Mouse (Mus musculus) gastrocnemius, postnatal 36 days (tissue): ENCODE data around the gene Insr. TPM values are rescaled to one million over a fixed set of nuclear protein-coding genes. Genes with fewer than 3 reads are reported as not detected.
"Not testable (repeated sequence)": the region's sequence is repeated elsewhere in the genome, so short reads cannot be mapped to it uniquely, and the experiment has no call there.

ENCODE experiments used
- DNase-seq, 2 experiments: peaks; one replicate each; pipeline ENCODE4 v3.0.0; 2022
- intact Hi-C: fragments of 180-260 bp; cut with DNase I; formaldehyde crosslinking; loops from one replicate; pipeline ENCODE4 v1.15.1; 2025
- microRNA-seq, 2 experiments: library from miRNA; unstranded; fragments of <30 nt; microRNA quantifications; one replicate each; pipeline ENCODE4 v1.2.0; 2021
- total RNA-seq, 2 experiments: library from RNA; stranded (reverse); gene quantifications; 2 replicates each; pipeline ENCODE4 v1.2.3; 2021

Insr gene
- total RNA-seq, 2 experiments from 2014 or later, result 49.0 to 62.6 TPM

DNA sequence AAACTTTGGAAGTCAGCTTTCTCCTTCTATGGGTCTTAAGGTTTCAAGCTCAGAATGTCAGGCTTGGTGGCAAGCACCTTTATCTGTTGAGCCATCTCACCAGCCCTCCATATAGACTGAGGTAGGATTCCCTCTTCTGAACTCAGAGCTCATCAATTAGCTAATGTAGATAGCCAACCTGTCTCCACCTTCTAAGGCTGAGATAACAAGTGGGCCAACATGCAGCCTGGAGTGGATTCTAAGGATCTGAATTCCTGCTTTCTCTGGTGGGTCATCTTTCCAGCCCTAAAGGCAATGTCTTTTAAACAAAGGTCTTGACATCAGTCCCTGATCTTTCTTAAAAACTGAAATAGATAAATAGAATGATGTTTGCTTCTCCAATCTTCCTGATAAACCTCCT lies 70.7 kb downstream of the Insr start:
- DNase-seq, result no peak
- intact Hi-C loops, result no loop called here

DNA sequence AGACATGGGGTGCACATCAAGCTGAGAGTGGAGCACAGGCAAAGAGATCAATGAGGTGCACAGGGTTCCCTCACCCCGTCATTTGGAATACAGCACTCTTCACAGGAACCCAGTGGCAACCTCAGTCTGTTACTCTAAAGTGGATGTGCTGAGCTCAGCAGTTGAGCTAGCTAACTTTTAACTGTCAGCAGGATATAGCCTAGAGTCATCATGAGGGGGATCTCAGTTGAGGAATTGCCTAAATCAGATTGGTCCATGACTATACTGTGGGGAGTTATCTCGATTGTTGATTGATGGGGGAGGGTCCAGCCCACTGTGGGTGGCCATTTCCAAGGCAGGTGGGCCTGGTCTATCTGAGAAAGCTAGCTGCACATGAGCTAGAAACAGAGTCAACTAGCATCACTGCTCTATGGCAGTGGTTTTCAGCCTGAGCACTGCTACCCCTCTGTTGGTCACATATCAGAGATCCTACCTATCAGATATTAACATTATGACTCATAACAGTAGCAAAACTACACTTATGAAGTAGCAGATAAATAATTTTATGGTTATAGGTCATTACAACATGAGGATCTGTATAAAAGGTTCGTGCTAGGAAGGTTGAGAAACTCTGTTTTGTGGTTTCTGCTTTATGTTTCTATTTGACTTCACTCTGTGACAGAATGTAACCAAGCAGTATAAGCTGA lies 74.5 kb downstream of the Insr start:
- intact Hi-C loops, result no loop called here
- no peak for DNase-seq

DNA sequence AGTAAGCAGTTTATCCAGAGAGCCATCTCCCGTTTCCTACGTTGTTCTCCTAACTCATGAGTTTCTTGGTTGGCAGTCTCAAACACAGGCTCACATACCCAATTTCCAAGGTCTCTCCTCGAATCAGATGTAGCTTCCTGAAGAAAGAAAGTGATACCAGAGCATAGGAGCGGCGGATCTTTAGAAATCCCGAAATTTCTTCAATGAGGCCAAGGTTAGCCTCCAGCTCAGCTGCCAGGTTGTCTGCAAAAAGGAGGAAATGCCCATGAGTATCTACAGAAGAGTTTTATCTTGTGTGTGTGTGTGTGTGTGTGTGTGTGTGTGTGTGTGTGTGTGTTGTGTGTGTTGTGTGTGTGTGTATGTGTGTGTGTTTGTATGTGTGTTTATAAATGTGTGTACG lies 76.6 kb downstream of the Insr start:
- intact Hi-C loops, result no loop called here
- no peak for DNase-seq

DNA sequence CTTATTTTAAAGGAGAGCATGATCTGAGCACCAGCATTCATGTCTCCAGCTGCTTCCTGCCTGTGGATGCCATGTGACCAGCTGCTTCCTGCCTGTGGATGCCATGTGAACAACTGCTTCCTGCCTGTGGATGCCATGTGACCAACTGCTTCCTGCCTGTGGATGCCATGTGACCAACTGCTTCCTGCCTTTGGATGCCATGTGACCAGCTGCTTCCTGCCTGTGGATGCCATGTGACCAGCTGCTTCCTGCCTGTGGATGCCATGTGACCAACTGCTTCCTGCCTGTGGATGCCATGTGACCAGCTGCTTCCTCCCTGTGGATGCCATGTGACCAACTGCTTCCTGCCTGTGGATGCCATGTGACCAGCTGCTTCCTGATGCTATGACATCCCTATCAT lies 85.1 kb downstream of the Insr start:
- DNase-seq, intact Hi-C loops: not testable (repeated sequence)

DNA sequence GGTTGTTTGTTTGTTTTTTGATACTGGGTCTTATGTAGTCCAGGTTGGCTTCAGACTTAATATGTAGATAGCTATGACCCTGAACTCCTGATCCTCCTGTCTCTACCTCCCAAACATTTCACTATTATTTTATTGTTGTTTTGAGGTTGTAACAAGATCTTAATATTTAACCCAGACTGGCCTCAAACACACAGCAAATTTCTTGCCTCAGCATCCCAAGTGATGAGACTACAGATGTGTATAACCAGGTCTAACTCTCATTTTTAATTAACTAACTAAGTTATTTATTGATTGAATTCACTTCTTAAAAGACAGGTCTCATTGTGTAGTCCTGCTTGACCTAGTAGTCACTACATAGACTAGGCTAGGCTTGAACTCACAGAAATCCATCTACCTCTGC lies 88.4 kb downstream of the Insr start:
- intact Hi-C loops, result no loop called here
- DNase-seq, result no peak

DNA sequence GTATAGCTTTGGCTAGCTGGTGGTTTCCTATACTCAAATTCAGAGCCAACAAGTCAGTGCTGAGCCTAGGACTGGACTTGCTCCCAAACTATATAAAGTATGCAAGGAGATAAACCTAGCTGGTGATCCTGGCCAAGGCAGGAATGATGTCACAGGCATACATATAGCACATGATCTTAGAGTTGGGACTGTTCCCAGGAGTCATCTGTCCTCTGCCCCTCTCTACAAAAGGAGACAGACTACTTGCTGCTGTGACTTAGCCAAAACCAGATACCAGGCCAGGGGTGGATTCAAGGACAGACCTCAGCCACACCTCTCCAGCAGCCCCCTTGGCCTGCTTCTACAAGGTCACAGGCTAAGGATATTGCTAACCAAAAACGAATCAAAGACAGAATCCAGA lies 92.0 kb downstream of the Insr start:
- intact Hi-C loops, result loop anchor here (2.0 kb wide), 1 partner anchor 91 kb away; the partner anchor contains the start of gene Insr
- DNase-seq, result peak in 1 of 2 experiments; percentile 12

DNA sequence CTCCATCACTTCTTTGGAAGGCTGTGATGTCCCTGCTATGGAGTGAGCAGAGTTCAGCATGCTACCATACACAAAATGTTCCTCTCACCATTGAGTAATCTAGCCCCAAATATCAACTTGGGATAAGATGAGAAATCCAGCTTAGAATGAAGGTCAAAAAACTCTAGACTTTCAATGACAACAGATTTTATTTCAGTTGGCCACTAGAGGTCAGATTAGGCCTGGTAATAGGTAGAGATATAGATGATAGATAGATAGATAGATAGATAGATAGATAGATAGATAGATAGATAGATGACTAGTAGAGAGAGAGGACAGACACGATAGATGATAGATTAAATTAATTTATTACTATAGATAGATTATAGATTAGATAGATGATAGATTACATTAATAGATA lies 99.5 kb downstream of the Insr start:
- intact Hi-C loops, result loop anchor here (10.0 kb wide), 1 partner anchor 155 kb away; no protein-coding TSS in a partner anchor
- no peak for DNase-seq

DNA sequence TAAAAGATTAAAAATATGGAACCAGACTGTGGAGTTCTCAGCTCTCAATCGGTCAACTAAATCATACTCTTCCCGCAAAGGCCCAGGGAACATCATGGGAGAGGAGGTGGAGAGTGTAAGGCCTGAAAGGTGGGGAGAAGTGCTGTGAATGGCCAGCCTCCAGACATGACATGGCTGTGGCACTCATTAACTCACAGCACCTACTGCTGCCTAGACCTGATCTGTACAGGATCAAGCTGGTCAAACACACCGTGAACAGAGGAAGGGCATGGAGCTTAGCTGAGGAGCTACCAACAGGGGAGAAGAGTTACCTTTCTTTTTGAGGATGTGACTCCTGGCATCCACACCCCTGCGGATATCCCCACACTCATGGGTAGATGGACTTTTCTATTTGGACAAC lies 102.0 kb downstream of the Insr start:
- DNase-seq, result no peak
- intact Hi-C loops, result loop anchor here (10.0 kb wide), 1 partner anchor 157 kb away; no protein-coding TSS in a partner anchor

DNA sequence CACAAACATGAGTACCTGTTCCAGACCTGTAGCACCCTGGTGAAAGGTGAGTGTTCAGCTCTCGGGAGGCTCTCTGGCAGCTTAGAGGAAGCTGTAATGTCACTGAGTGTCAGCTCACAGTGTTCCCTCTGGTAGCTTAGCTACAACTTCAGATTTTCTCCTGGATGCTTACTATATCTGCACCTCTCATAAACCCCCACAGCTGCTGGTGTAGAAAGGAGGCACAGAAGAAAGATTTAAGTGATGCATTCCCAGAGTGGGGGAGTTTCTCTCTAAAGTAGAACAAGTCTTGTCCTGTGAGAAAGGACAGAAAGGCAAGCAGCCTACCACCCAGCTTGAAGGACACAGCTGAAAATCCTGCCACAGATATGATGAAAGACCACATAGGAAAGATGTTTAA lies 107.2 kb downstream of the Insr start:
- no peak for DNase-seq
- intact Hi-C loops, result loop anchor here (10.0 kb wide), 1 partner anchor 163 kb away; no protein-coding TSS in a partner anchor

DNA sequence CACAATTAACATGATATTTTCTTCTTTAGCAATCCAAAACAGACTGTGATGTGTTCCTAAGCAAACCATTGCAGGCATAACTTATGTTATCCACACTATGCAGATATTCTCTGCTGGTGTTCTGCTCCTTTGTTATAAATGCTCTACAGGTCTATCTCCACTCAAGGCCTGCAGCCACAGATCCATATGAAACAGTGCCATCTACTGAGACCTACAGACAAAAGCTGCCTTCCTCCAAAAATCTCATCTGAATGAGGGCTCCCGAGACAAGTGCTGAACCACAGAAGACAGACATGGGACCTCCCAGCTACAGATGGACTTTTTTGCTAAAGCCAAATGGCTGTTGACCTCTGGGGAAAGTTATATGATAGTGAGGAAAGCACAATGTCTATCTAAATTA lies 132.9 kb downstream of the Insr start:
- intact Hi-C loops, result no loop called here

DNA sequence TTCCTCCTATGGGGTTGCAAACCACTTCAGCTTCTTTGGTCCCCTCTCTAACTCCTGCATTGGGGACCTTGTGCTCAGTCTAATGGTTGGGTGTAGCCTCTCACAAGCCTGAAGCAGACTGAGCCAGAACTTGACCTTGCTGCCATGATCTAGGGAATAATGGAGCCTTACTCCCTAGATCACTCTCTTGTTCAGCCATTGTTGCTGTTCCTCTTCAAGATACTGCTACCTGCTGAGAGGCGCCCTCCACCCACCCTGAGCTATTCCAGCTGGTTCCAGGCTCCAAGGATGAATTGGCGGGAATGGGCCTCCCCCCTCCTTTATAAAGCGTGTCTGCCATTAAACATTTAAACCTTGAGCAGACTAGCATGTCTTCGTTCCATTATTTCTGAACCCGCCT lies 179.0 kb downstream of the Insr start:
- intact Hi-C loops, DNase-seq: not testable (repeated sequence)

More for the DNA sequence above, 132.9 kb downstream of the Insr start:
- no peak for DNase-seq

Small RNAs within 50 kb of the gene (microRNA-seq; reads per million reads assigned to microRNA genes)
- 0 reads per million in 2 experiments for gene Gm25775

Other genes with a start within 250 kb of the Insr start
- gene A430078G23Rik, start 73.8 kb upstream of the Insr start, total RNA-seq, result under 1 TPM in 1 of 2 experiments, not detected in 1; 0.28 TPM
- gene Arhgef18, start 113.4 kb upstream of the Insr start, total RNA-seq, result 1 to 10 TPM; 7.9 to 9.1 TPM
- gene Pex11g, start 188.1 kb upstream of the Insr start, total RNA-seq, result 1 to 10 TPM; 2.4 to 3.5 TPM
- gene Tex45, start 191.2 kb upstream of the Insr start, total RNA-seq, result under 1 TPM in 1 of 2 experiments, not detected in 1; 0.15 TPM
- gene Zfp358, start 213.5 kb upstream of the Insr start, total RNA-seq, result 10 to 100 TPM; 28.8 to 29.1 TPM
- 10 to 100 TPM; 21.3 to 23.0 TPM for gene Mcoln1, start 220.8 kb upstream of the Insr start, total RNA-seq
- 10 to 100 TPM in 1 of 2 experiments, 1 to 10 TPM in 1; 8.4 to 10.4 TPM for gene Pnpla6, start 235.8 kb upstream of the Insr start, total RNA-seq